Mouse (Mus musculus): ENCODE data around the gene Hspd1.

- TF ChIP-seq CTCF (IDR thresholded peaks at IDR 0.05; ENCODE audit: low read depth, low read length) (no peak), POLR2A (IDR thresholded peaks at IDR 0.05; ENCODE audit: extremely low read depth, insufficient read depth, low read length) (no peak)
Measured at GRCm38 (mm10) chr1:55108473-55108872, 20.4 kb upstream of the Hspd1 start.

Measured in liver, adult 2 months (tissue).